Mouse (Mus musculus) MN1 (cell line): ENCODE measurements at regions not wholly inside any gene's neighbourhood (a gene's known extent, or its start where the extent isn't known, plus 50 kb on each side); places are given as distances from the start of the nearest gene placed in this dataset.

Experiments used
- DNase-seq: peaks from one replicate; pipeline ENCODE4 v3.0.0-alpha.2; 2016; ENCODE audit warnings: low spot score

GRCm38 (mm10) chr17:89802148-89802547, 108.1 kb downstream of the Gm10184 start:
- DNase-seq, result no peak

- DNase-seq, result no peak
Measured at GRCm38 (mm10) chr17:89777570-89777969, 132.7 kb downstream of the Gm10184 start.

- no peak for DNase-seq
Measured at GRCm38 (mm10) chr17:89766229-89766875, 143.9 kb downstream of the Gm10184 start.

- no peak for DNase-seq
Measured at GRCm38 (mm10) chr17:89737418-89737817, 172.8 kb downstream of the Gm10184 start.

- DNase-seq, result no peak
Measured at GRCm38 (mm10) chr17:89725534-89725933, 184.7 kb downstream of the Gm10184 start.

- no peak for DNase-seq
Measured at GRCm38 (mm10) chr17:89681798-89682197, 228.5 kb downstream of the Gm10184 start.

GRCm38 (mm10) chr17:89658326-89658725, 251.9 kb downstream of the Gm10184 start:
- no peak for DNase-seq

- no peak for DNase-seq
Measured at GRCm38 (mm10) chr17:89656211-89656610, 254.0 kb downstream of the Gm10184 start.

- DNase-seq, result peak; percentile 32
Measured at GRCm38 (mm10) chr17:89654089-89654813, 256.0 kb downstream of the Gm10184 start.

- DNase-seq, result no peak
Measured at GRCm38 (mm10) chr17:89646000-89646399, 264.2 kb downstream of the Gm10184 start.
